Mouse (Mus musculus): ENCODE results near the gene Rasl11b.

DNA sequence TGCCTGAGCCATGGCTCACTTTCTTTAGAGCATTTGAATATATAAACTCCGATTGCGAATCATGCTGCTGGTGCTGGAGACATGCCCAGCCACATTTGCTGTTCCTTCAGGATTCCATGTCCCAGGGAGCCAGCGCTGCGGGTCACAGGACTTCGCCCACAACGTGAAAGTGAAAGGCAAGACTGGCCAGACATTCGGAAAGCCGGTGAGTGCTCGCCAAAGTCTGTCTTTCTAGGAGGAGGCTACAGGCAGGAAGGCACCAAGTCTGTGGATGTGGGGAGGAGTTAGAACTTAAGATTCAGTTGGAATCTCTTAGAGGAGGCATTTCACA is 5.0 kb upstream of the Rasl11b start:
- no peak for TF ChIP-seq POLR2A (IDR thresholded peaks at IDR 0.05; ENCODE audit: extremely low read depth, insufficient read depth, low read length)
- no peak for TF ChIP-seq CTCF (IDR thresholded peaks at IDR 0.05; ENCODE audit: low read depth, low read length)

Measured in liver, adult 2 months (tissue).